Mouse (Mus musculus) liver, embryonic 16.5 days (tissue): ENCODE measurements around the gene Sh3d21. TPM values are rescaled to one million over a fixed set of nuclear protein-coding genes. Genes with fewer than 3 reads are reported as not detected.

Experiments
- ATAC-seq: fragments of 200-750 bp; cut with Nextera tagmentation; 2 replicates; pipeline ENCODE4 v1.8.0; 2017; ENCODE audit warnings: low read depth, mild to moderate bottlenecking, moderate number of reproducible peaks, moderate library complexity
- H3K27ac ChIP-seq: fragments of 300-500 bp; sonication (generic); 2 replicates; pipeline ENCODE4 v1.5.1; 2014; ENCODE audit warnings: mild to moderate bottlenecking, low read length
- H3K27me3 ChIP-seq: fragments of 300-500 bp; sonication (generic); 2 replicates; pipeline ENCODE4 v1.6.1; 2014; ENCODE audit warnings: low read depth, low read length, mixed read lengths; ENCODE audit not compliant: control insufficient read depth, insufficient read depth
- H3K36me3 ChIP-seq: fragments of 300-500 bp; sonication (generic); 2 replicates; pipeline ENCODE4 v1.6.1; 2014; ENCODE audit warnings: mild to moderate bottlenecking; ENCODE audit not compliant: control insufficient read depth, insufficient read depth
- H3K4me1 ChIP-seq: fragments of 300-500 bp; sonication (generic); 2 replicates; pipeline ENCODE4 v1.6.1; 2014; ENCODE audit warnings: low read depth, low read length, mixed read lengths; ENCODE audit not compliant: control insufficient read depth
- H3K4me2 ChIP-seq: fragments of 300-500 bp; sonication (generic); 2 replicates; pipeline ENCODE4 v1.6.1; 2014; ENCODE audit warnings: low read depth, low read length, mixed read lengths
- H3K4me3 ChIP-seq: fragments of 300-500 bp; sonication (generic); 2 replicates; pipeline ENCODE4 v1.5.1; 2014; ENCODE audit warnings: low read depth, mild to moderate bottlenecking, low read length
- H3K9ac ChIP-seq: fragments of 300-500 bp; sonication (generic); 2 replicates; pipeline ENCODE4 v1.6.1; 2014; ENCODE audit warnings: low read depth, low read length
- H3K9me3 ChIP-seq: fragments of 300-500 bp; sonication (generic); replicated peaks from 2 replicates; pipeline ENCODE4 v1.6.1; 2016; ENCODE audit warnings: low read length; ENCODE audit not compliant: control insufficient read depth
- WGBS: fragments of 180-500 bp; shearing (Covaris S2); extraction: QIAGEN DNeasy Blood & Tissue Kit; methylation state at CpG from one replicate; pipeline ENCODE4 v1.1.7; 2014; ENCODE audit not compliant: insufficient replicate concordance; 5-methylcytosine and 5-hydroxymethylcytosine counted together
- polyA plus RNA-seq: library from polyadenylated mRNA; unstranded; fragments of >200 nt; fragmentation: Nextera tagmentation; extraction: Ambion mirVana; gene quantifications from 2 replicates; pipeline ENCODE4 v1.2.1, GENCODE M21; 2015

Gene Sh3d21
- polyA plus RNA-seq, 1 experiment from 2014 or later: 1.4 TPM

- Histone ChIP-seq H3K4me3 (no peak overlapping the region), H3K27ac (no peak overlapping the region), H3K36me3 (peaks cover 1% of the 10 kb centered on the region; the same call in 1 of the 2 replicates), H3K4me2 (no peak overlapping the region), H3K9me3 (no peaks in the 10 kb centered on the region), H3K9ac (no peak overlapping the region), H3K4me1 (no peaks in the 10 kb centered on the region), H3K27me3 (no peaks in the 10 kb centered on the region)
- WGBS: 75% methylated on average over 10 of the region's 10 CpGs
- ATAC-seq: no peak
Measured at GRCm38 (mm10) chr4:126123309-126124040, 39.8 kb downstream of the Sh3d21 start.

GRCm38 (mm10) chr4:126120506-126120905, 42.8 kb downstream of the Sh3d21 start:
- ATAC-seq: no peak
- 92% methylated on average over 2 of the region's 2 CpGs for whole genome bisulfite sequencing
- no peak overlapping the region for H3K27ac ChIP-seq

GRCm38 (mm10) chr4:126120052-126120451, 43.2 kb downstream of the Sh3d21 start:
- Histone ChIP-seq H3K4me2 (no peak overlapping the region), H3K27ac (no peak overlapping the region), H3K36me3 (no peaks in the 10 kb centered on the region), H3K9me3 (no peaks in the 10 kb centered on the region), H3K27me3 (no peaks in the 10 kb centered on the region), H3K9ac (no peak overlapping the region), H3K4me1 (peaks cover 7% of the 10 kb centered on the region; the same call in 1 of the 2 replicates), H3K4me3 (no peak overlapping the region)
- WGBS: 75% methylated on average over 5 of the region's 5 CpGs
- no peak for ATAC-seq

More at GRCm38 (mm10) chr4:126120506-126120905, 42.8 kb downstream of the Sh3d21 start:
- no peak overlapping the region for H3K4me2 ChIP-seq
- no peak overlapping the region for H3K9ac ChIP-seq
- peaks cover 2% of the 10 kb centered on the region; the same call in 1 of the 2 replicates for H3K4me1 ChIP-seq
- H3K27me3 ChIP-seq: no peaks in the 10 kb centered on the region
- H3K9me3 ChIP-seq: no peaks in the 10 kb centered on the region
- no peak overlapping the region for H3K4me3 ChIP-seq
- no peaks in the 10 kb centered on the region for H3K36me3 ChIP-seq

- H3K27me3 ChIP-seq: no peaks in the 10 kb centered on the region
- H3K36me3 ChIP-seq: no peaks in the 10 kb centered on the region
- H3K4me1 ChIP-seq: peaks cover 8% of the 10 kb centered on the region; the same call in 1 of the 2 replicates
- WGBS: 45% methylated on average over 1 of the region's 1 CpGs
- H3K9ac ChIP-seq: no peak overlapping the region
- ATAC-seq: no peak
- no peak overlapping the region for H3K4me3 ChIP-seq
- no peak overlapping the region for H3K4me2 ChIP-seq
- no peaks in the 10 kb centered on the region for H3K9me3 ChIP-seq
- no peak overlapping the region for H3K27ac ChIP-seq
Measured at GRCm38 (mm10) chr4:126119051-126119450, 44.2 kb downstream of the Sh3d21 start.

GRCm38 (mm10) chr4:126118651-126119050, 44.6 kb downstream of the Sh3d21 start:
- H3K4me1 ChIP-seq: peaks cover 10% of the 10 kb centered on the region; the same call in 1 of the 2 replicates
- 77% methylated on average over 4 of the region's 4 CpGs for WGBS
- no peaks in the 10 kb centered on the region for H3K27me3 ChIP-seq
- H3K27ac ChIP-seq: no peak overlapping the region
- no peaks in the 10 kb centered on the region for H3K9me3 ChIP-seq
- H3K4me3 ChIP-seq: no peak overlapping the region
- no peak overlapping the region for H3K9ac ChIP-seq
- no peaks in the 10 kb centered on the region for H3K36me3 ChIP-seq
- H3K4me2 ChIP-seq: no peak overlapping the region
- ATAC-seq: no peak

GRCm38 (mm10) chr4:126117116-126117515, 46.2 kb downstream of the Sh3d21 start:
- Histone ChIP-seq H3K4me2 (no peak overlapping the region), H3K9me3 (no peaks in the 10 kb centered on the region), H3K27me3 (no peaks in the 10 kb centered on the region), H3K4me1 (peaks cover 10% of the 10 kb centered on the region; the same call in 1 of the 2 replicates), H3K36me3 (no peaks in the 10 kb centered on the region), H3K9ac (no peak overlapping the region), H3K4me3 (no peak overlapping the region), H3K27ac (no peak overlapping the region)
- WGBS: 78% methylated on average over 8 of the region's 8 CpGs
- ATAC-seq: no peak

- no peaks in the 10 kb centered on the region for H3K9me3 ChIP-seq
- no peaks in the 10 kb centered on the region for H3K36me3 ChIP-seq
- ATAC-seq: no peak
- no peak overlapping the region for H3K9ac ChIP-seq
- H3K4me2 ChIP-seq: no peak overlapping the region
- H3K4me1 ChIP-seq: peaks cover 14% of the 10 kb centered on the region
- no peak overlapping the region for H3K4me3 ChIP-seq
- H3K27ac ChIP-seq: no peak overlapping the region
- WGBS: 65% methylated on average over 6 of the region's 6 CpGs
- H3K27me3 ChIP-seq: no peaks in the 10 kb centered on the region
Measured at GRCm38 (mm10) chr4:126115871-126116521, 47.3 kb downstream of the Sh3d21 start.

- H3K9ac ChIP-seq: no peak overlapping the region
- H3K4me3 ChIP-seq: no peak overlapping the region
- H3K27me3 ChIP-seq: no peaks in the 10 kb centered on the region
- WGBS: 68% methylated on average over 9 of the region's 9 CpGs
- H3K4me2 ChIP-seq: no peak overlapping the region
- ATAC-seq: no peak
- no peaks in the 10 kb centered on the region for H3K9me3 ChIP-seq
- no peaks in the 10 kb centered on the region for H3K36me3 ChIP-seq
- H3K4me1 ChIP-seq: peaks cover 20% of the 10 kb centered on the region
- no peak overlapping the region for H3K27ac ChIP-seq
Measured at GRCm38 (mm10) chr4:126115411-126115810, 47.9 kb downstream of the Sh3d21 start.

GRCm38 (mm10) chr4:126113943-126114342, 49.3 kb downstream of the Sh3d21 start:
- Histone ChIP-seq H3K4me3 (no peak overlapping the region), H3K9ac (no peak overlapping the region), H3K27ac (no peak overlapping the region), H3K27me3 (no peaks in the 10 kb centered on the region), H3K4me2 (no peak overlapping the region), H3K36me3 (no peaks in the 10 kb centered on the region), H3K4me1 (peaks cover 30% of the 10 kb centered on the region), H3K9me3 (no peaks in the 10 kb centered on the region)
- peak; percentile 25; the same call in 1 of the 2 replicates for ATAC-seq
- 9% methylated on average over 6 of the region's 6 CpGs for WGBS
